Mouse (Mus musculus): Measurements from ENCODE around the gene Foxp1.
A peak's percentile ranks its signal among the peaks of the same experiment; 100 is the strongest.

The Foxp1 gene

DNA sequence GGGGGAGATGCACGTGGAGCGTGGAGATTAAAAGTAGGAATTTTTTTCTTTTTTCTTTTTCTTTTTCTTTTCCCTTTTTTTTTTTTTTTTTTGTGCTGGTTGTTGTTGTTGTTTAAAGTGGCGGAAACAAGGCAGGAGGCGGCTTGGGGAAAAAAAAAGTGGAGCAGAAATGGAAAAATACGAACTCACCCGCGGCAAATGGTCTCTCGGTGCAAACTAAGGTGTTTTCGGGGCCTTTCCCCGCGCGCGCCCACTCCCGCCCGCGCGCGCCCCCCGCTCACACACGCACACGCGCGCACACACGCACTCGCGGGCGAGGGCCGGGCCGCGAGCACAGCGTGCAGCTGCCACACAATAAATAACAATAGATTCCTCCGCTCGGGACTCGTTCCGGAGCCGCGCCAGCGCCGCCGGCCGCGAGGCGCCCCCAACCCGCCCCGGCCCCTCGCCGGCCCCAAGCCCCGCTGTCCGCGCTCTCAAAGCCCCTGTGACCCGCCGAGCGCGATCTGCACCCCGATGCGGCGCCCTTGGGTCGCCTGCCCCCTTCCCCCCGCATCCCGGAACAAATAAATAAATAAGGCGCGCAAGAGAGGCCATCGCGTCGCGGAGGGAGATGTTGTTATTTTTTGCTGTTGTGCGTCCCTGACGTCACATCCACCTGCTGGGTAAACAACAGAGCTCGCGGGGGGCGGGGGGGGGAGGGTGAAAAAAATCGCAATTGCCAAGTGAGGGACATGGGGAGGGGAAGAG is at the start of gene Foxp1:
Gene Foxp1, minus strand, starts transcription at position 363 of the 750 bp plus-strand sequence.
- peak; percentile 89 for DNase-seq (ENCODE audit: low read depth)

DNA sequence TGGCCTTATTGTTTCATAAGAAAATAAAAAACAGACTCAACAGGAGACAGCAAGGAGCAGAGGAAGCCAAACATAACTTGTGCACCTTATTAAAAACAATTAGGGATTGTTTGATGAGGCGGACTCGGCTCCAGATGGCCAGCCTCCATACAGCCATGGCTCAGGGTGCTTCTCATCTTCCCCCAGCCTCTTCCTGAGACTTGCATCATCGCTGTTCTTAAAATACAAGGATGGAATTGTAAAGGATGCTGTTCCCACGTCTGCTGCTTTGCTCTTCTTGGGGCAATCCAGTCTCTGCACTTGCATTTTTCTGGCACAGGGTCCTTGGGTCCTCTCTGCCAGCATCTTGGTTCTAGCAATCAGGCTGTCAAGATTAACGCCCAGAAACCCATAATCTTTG is 49.5 kb upstream of the Foxp1 start:
- DNase-seq (ENCODE audit: low read depth), result no peak

DNA sequence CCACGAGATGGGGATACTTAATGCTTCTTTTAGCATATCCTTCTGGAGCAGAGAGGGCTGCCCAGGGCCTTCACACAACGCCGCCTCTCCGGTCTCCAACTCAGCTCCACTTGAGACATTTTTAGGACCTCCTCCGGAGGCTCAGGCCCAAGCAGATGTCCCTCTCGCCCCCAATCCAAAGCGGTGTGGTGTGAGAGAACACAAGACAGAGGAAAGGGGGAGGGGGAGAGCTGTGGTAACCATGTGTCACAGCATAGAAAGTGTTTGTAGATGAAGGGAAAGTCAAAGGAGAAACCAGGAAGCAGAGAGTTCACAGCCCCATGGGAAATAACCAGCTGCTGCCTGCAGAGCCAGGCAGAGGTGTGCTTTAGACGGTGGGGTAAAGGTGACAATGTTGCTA is 44.4 kb upstream of the Foxp1 start:
- no peak for DNase-seq (ENCODE audit: low read depth)

DNA sequence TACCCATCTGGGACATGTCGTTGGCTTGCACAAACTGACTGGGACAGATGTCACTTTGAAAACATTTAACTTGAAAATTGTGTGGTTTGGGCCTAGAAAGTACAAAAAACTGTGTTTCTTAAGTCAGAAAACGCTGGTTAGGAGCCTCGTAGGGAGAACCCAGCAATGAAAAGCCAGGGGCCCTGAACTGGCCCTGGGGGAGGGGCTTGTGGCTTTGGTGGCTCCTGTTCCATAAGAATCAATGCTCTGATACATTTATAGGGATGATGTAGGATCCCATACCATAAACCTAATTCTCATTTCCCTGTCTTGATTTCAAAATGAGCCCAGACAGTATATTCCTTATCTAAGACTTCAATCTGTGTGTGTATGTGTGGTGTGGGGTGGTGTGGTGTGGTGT is 42.2 kb upstream of the Foxp1 start:
- no peak for DNase-seq (ENCODE audit: low read depth)

DNA sequence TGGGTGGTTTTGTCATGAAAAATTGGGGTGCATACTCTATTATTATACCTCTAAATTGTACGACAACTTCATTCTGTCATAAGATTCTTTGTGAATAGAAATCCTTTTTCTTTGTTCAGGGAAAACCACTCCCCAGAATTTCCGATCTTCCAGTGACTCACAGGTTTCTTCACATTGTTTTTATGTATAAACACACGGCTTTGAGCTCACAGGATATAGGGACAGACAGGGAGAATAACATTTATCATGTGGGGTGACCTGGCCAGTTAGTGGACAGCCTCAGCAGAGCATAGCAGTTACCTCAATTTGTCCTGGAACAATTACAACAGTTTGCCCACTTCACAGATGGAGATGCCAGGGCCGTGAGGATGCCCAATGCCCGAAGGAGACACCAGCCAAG is 34.4 kb upstream of the Foxp1 start:
- no peak for DNase-seq (ENCODE audit: low read depth)

DNA sequence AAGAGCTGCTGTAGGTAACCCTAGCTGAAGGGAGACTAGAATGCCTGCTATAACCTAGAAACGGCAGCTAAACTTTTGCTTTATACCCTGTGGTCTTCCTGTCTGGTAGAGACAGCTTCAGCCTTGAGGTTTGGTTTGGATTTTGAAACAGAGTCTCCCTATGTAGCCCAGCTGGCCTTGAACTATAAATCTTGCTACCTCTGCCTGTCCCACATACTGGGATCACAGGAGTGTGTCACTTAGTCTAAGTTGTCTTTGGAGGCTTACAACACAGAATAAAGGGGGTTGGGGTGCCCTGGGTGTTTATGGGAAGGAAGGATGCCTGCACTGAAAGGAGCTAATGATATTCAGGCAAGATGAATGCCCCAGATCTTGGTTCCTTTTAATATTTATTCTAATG is 30.3 kb upstream of the Foxp1 start:
- DNase-seq (ENCODE audit: low read depth), result no peak

DNA sequence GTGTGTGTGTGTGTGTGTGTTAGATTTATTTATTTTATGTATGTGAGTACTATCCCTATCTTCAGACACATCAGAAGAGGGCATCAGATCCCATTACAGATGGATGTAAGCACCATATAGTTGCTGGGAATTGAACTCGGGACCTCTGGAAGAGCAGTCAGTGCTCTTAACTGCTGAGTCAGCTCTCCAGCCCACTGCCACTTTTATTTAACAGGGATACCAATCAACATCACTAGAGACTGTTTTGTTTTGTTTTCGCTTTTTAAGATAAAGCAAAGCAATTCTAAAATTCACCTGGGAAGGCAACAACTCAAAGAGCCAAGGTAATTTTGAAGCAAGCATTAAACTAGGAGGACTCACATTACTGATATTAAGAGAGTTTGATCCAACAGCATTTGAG is 23.9 kb upstream of the Foxp1 start:
- DNase-seq (ENCODE audit: low read depth), result no peak

DNA sequence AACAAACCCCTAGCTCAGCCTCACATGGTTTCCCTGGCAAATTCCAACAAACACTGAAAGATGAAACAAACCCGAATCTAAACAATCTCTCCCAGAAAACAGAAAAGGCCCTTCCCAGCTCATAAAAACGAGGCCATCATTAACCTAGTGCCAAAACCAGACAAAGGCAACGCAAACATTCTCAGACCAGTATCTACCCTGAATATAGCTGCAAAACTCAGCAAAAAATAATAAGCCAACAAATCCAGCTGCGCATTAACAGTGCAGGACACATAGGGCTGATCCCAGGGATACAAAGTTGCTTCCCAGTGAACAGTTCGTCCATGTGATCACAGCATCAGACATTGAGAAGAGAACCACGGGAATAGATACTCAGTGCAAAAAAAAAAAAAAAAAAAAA is 22.9 kb upstream of the Foxp1 start:
- no peak for DNase-seq (ENCODE audit: low read depth)

DNA sequence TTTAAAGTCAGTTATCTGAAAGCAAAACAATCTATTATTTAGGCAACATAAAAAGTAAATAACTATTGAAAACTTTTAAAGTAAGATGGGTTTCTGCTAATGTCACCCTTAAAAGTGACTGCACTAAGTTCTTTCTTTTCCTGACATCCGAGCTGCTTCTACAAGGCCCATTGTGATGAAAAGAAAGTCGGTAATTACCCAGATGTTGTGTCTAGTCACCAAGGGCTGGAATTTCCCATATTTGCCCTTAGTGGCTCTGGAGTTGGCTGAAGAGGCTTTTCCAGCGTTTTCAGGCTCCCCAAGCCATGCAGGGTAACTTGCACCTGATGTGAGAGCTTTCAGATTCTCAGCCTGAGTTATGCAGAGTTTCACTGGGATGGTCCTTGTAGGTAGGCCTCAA is 18.6 kb upstream of the Foxp1 start:
- DNase-seq (ENCODE audit: low read depth), result no peak

DNA sequence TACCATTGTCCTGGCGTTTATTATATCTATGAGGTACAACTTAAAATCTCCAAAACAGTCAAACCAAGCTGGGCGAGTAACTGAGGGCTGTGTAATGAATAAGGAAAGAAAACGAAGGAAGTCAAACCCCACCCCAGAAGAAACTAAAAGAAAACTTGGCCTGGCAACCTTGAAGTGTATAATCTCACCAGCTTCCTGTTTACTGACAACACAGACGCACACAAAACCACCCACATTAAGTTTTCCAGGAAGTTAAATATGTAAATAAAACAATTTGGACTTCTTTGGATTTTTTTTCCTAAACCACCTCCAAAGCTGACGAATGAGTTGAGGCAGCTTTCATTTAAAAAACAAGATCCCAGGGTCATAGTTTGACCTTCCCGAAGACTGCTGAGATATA is 18.1 kb upstream of the Foxp1 start:
- DNase-seq (ENCODE audit: low read depth), result peak; percentile 12

DNA sequence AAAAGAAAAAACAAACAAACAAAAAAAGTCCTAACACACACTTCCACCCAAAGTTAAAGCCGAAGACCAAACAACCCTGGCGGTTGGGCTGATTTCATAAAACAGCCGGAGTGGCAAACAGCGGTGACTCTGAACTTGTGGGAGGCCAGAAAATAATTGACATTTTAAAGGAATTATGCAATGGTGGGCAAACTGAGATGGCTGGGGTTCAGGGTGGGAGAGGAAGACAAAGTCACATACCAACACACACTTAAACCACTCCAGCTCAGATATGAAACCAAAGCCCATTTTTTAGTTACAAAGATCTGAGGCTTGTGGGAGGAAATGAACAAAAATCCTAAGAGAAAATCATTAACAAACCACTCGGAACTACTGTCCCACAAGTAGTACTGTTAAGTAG is 17.6 kb upstream of the Foxp1 start:
- no peak for DNase-seq (ENCODE audit: low read depth)

DNA sequence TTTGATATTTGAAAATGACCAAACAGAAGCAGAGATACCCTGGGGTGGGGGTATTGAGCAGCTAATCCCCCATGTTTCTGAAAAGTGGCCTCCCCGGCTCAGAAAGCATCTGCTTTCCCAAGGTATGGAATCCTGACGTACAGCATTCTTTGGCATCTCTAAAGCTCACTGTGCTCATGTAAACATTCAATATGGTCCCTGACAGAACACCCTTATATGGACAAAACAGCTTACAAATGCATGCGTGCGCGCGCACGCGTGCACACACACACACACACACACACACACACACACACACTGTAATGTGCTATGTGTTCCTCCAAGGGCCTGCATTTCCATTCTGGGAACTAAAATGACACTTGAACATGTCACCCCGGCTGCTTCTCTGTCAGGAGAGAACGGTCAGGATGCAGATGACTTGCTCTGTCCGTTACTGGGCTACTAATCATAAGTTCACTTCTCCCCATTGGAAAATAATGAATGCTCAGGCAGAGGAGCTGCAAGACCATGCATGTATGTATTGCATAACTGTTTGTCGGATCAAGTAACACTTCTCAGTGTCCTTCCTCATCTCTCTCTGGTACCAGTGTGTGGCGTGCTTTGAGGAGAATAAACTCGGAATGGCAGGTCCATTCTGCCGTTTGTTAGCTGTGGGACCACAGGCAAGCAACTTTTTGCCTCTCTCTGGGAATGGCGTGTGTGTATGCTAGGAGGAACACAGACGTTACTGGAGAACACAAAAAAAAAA is 15.8 kb upstream of the Foxp1 start:
- DNase-seq (ENCODE audit: low read depth), result no peak

DNA sequence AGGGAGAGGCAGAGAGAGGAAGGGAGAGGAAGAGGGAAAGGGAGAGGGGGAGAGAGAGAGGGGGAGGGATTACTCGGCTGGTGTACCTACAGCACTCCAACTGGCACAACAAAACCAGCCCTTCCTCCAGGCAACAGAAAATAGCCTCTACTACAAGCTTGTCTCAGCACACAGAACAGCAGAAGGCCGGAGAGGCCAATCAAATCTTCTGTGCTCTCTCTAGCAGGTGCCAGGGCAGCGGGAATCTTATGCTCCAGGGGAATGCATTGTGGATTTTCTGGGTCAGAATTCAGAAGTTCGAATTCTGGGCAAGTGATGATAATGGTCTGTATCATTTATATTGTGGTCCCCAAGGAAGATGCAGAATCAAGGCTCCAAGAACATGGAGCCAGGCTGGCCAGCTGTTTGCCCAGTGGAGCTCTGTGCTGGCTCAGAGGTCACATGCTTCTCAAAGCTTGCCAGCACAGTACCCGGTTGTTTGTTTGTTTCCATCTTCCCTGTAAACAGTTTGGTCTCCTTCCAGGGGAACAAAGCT is 11.8 kb upstream of the Foxp1 start:
- no peak for DNase-seq (ENCODE audit: low read depth)

DNA sequence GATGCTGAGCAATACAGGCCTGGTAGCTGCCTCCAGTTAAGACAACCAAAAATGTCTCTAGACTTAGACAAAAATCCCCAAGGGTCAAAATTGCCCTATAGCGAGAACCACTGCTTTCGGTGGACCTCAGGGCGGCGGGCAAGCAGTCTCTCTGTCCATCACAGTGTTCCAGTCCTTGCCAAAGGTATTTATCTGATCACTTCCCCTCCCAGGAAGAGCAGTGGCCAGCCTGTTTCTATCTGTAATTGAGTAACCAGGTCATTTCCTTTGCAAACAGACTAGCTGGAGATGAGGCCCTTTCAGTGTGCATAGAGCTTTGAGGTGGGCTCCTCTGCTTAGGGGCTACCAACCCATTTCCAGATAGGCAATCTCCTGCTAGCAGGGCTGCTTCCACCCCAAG is 9.9 kb upstream of the Foxp1 start:
- DNase-seq (ENCODE audit: low read depth), result no peak

DNA sequence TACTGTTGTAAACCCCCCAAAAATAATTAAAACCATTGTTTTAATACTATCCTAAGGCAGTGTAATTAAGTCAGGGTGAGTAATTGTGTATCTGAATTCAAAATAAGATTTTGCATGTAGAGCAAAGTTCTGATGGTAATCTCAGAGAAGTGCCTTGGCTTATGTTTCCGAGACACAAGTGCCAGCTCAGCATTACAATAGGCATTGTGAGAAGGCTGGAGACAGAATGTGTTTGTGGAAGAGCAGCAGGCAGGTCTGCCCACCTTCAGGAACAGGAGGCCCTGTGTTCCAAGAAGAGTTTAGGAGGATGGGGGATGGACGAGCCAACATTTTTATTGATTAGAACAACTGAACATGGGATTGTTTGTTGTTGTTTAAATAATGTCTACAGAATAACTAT is 6.5 kb upstream of the Foxp1 start:
- no peak for DNase-seq (ENCODE audit: low read depth)

DNA sequence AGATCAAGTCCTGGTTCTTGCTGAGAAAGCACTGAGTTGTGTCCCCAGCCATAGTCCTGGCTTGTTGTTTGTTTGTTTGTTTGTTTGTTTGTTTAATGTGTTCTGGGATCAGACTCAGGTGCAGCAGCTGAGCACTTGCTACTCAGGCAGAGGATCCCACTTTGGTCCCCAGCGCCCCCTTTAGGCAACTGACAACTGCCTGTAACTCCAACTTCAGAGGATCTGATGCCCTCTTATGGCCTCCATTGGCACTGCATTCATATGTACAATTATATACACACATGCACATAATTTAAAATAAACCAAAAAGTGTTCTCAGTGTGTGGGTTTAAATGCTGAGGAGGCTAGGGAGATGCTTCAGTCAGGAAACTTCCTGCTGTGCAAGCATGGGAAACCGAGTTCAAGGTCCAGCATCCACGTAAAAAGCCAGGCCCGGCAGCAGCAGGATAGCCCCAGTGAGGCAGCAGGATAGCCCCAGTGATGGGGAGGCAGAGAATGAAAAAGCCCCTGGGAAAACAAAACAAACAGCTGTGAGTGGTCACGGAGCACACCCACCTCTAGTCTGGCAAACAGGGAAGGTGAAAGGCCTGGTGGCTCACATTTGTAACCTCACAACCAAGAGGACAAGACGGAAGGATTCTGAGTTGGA is 5.1 kb upstream of the Foxp1 start:
- no peak for DNase-seq (ENCODE audit: low read depth)

DNA sequence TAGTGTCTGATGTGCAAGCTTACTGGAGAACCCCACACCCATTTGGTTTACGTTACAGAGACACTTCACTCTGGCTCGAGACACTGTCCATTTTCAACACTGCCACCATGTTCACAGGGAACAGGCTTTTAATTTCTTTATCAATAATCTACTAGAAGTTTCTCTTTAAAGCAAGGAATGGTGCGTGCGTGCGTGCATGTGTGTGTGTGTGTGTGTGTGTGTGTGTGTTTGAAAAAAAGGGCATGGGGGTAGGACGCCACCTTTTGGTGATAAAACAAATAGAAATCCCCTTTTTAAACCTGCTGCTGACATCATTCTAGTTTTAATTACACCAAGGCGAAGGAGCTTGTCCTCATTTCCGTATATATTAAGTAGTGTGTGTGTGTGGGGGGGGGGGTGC is 2.8 kb upstream of the Foxp1 start:
- peak; percentile 57 for DNase-seq (ENCODE audit: low read depth)

DNA sequence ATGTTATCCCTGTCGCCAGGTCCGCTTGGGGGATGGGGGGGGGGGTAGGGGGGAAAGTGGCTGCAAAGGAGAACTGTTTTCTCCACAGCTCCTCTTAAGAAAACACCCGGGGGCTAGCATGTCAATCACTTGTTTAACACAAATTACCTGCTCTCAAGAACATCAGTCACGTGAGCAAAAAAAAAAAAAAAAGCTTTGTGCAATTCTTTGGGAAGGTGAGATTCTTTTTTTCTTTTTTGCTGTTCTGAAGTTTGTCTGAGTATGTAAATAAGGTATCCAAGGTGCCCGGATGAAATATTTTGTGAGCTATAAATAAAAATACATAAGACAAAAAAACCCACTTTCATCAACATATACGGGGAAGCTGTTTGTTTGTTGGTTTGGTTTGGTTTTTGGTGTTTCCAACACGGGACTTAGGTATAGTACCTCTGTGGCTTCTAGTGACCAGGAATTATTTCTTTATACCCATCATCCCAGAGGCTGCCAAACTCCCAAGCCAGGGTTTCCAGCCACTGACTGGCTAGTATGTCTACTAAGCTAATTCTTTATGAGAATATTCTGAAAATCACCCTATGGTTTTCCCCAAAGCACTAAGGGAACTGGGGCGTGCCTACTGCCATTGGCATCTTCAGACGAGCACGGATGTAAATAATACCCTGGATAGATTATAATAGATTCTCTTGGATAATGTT is 1.3 kb upstream of the Foxp1 start:
- peak; percentile 41 for DNase-seq (ENCODE audit: low read depth)

DNA sequence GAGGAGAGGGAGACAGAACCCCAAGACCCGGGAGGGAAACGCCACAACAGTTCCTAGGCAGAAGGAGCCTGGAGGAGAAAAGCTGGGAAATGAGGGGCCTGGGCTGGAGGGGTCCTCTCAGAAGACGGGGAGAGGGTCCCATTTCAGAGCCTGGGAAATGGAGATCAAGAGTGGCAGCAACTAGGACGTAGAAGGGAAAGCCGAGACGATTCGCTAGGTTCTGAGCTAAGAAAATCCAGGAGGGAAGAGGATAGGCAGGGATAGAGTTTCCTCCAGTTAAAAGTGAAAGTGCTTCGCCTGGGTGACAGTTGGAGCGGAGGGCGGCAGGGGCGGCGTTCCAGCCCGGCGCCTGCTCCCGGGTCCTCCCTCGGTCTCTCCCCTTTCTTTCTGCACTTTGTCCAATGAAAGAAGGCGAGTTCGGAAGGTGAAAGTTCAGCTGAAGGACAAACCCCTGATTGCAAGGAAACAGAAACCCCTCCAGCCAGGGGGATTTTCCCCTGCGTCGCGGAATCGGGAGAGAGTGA is 650 bp upstream of the Foxp1 start:
- peak; percentile 63 for DNase-seq (ENCODE audit: low read depth)

DNA sequence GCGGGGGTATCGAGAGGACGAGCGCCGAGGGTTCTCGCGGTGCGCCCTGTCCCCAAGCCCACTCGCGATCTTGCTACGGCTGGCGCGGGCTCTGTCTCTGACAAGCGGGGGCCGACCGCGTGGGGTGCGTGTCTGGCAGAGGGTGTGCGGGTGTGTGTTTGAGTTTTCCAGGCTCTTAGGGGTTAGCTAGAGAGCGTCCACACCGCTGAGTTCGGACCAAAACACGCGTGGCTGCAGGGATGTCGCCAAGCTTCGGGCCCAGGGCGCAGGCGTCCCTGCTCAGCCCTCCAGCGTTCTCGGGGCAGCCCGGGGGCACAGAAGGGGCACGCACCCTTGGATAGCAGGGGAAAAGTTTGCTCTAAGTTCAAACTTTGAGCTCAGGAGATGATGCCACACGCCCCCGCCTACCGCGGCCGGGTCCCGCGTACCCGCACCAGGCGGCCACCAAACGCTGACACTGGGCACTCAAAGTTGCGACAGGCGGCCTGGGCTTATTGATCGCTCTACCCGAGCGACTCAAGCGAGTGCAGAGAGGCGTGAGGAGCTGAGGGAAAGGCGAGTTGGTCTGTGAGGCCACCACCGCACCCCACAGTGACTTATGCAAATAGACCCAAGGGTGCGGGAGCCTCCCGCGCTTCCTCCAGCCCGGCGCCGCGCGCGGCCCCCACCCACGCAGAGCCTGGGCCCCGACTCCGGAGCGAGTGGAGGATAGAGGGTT is 721 bp downstream of the Foxp1 start:
- peak; percentile 61 for DNase-seq (ENCODE audit: low read depth)

DNA sequence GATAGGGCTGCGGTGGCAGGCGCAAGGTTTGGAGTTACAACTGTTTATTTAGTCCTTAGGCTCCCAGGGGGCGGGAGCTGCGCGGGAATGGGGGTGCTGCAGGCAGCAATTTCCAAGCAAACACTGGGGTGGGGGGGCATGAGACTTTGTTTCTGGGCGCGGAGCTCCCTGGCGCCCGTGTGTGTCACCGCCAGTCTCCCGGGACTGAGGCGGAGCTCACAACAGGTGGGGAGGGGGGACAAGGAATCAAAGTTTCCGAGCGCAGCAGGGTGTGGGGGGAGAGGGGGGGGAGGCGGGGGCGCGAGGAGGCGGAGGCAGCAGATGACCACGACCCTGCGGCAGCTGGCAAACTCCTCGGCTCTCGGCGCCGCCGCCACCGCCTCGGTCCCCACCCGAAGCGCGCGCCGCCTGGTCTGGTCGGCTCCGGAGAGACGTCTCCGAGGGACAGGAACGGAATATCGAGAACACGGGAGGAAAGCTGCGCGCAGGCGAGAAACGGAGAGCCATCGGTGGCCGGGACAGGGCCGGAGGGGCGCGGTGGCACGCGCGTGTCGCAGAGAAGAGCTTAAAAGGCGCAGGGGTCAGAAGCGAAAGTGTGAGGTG is 1.4 kb downstream of the Foxp1 start:
- DNase-seq (ENCODE audit: low read depth), result no peak
